Mouse (Mus musculus): ENCODE results near the gene Brms1. TPM values are rescaled to one million over a fixed set of nuclear protein-coding genes. Genes with fewer than 3 reads are reported as not detected.

The Brms1 gene
- polyA plus RNA-seq, 1 experiment: 47.0 TPM

- no peaks in the 10 kb centered on the region for H3K36me3 ChIP-seq (ENCODE audit: control insufficient read depth, insufficient read depth, low read length)
- WGBS: under 1% methylated on average over 44 of the region's 44 CpGs
- H3K27me3 ChIP-seq (ENCODE audit: control insufficient read depth, insufficient read depth, low read length): no peaks in the 10 kb centered on the region
- H3K4me1 ChIP-seq (ENCODE audit: control insufficient read depth, insufficient read depth, insufficient read length, low read length): peaks cover 10% of the 10 kb centered on the region
- TF ChIP-seq CTCF (IDR thresholded peaks at IDR 0.05; ENCODE audit: extremely low read depth, insufficient read length, insufficient replicate concordance, low read depth, low read length) (peak; percentile 29; the same call in 1 of the 2 replicates), POLR2A (IDR thresholded peaks at IDR 0.05; ENCODE audit: low read depth, low read length) (0 out of 2 replicates have a peak, but pooled peaks have one; percentile 12)
- peak within 1 kb of the TSS; percentile 88 for H3K4me3 ChIP-seq (ENCODE audit: low read depth, low read length)
- peak within 1 kb of the TSS; percentile 47 for H3K27ac ChIP-seq (ENCODE audit: insufficient read depth, low read depth, low read length)
Measured at GRCm38 (mm10) chr19:5038709-5039156, 2.4 kb upstream of the Brms1 start, which contains the start of the genes B4gat1 and AC124502.3. TSS of gene B4gat1 (plus strand) at chr19:5038826. TSS of gene AC124502.3 (plus strand) at chr19:5038891.

GRCm38 (mm10) chr19:5039301-5040114 is 1.6 kb upstream of the Brms1 start:
- 6% methylated on average over 41 of the region's 41 CpGs for WGBS
- Histone ChIP-seq H3K4me3 (ENCODE audit: low read depth, low read length) (peak overlapping the region; percentile 88), H3K4me1 (ENCODE audit: control insufficient read depth, insufficient read depth, insufficient read length, low read length) (peaks cover 10% of the 10 kb centered on the region), H3K36me3 (ENCODE audit: control insufficient read depth, insufficient read depth, low read length) (no peaks in the 10 kb centered on the region; the same call in 1 of the 2 replicates), H3K27ac (ENCODE audit: insufficient read depth, low read depth, low read length) (peak overlapping the region; percentile 47), H3K27me3 (ENCODE audit: control insufficient read depth, insufficient read depth, low read length) (no peaks in the 10 kb centered on the region)
- no peak for TF ChIP-seq POLR2A (IDR thresholded peaks at IDR 0.05; ENCODE audit: low read depth, low read length)
- no peak for TF ChIP-seq CTCF (IDR thresholded peaks at IDR 0.05; ENCODE audit: extremely low read depth, insufficient read length, insufficient replicate concordance, low read depth, low read length)

- Histone ChIP-seq H3K36me3 (ENCODE audit: control insufficient read depth, insufficient read depth, low read length) (peaks cover 6% of the 10 kb centered on the region), H3K27ac (ENCODE audit: insufficient read depth, low read depth, low read length) (peak overlapping the region; percentile 78), H3K4me3 (ENCODE audit: low read depth, low read length) (peak overlapping the region; percentile 80), H3K27me3 (ENCODE audit: control insufficient read depth, insufficient read depth, low read length) (no peaks in the 10 kb centered on the region), H3K4me1 (ENCODE audit: control insufficient read depth, insufficient read depth, insufficient read length, low read length) (peaks cover 10% of the 10 kb centered on the region)
- 2% methylated on average over 16 of the region's 16 CpGs for WGBS
- TF ChIP-seq CTCF (IDR thresholded peaks at IDR 0.05; ENCODE audit: extremely low read depth, insufficient read length, insufficient replicate concordance, low read depth, low read length): no peak
- no peak for TF ChIP-seq POLR2A (IDR thresholded peaks at IDR 0.05; ENCODE audit: low read depth, low read length)
Measured at GRCm38 (mm10) chr19:5041588-5041987, 434 bp downstream of the Brms1 start.

GRCm38 (mm10) chr19:5045531-5045930 is 4.4 kb downstream of the Brms1 start:
- Histone ChIP-seq H3K4me3 (ENCODE audit: low read depth, low read length) (no peak overlapping the region), H3K27ac (ENCODE audit: insufficient read depth, low read depth, low read length) (no peak overlapping the region), H3K27me3 (ENCODE audit: control insufficient read depth, insufficient read depth, low read length) (no peaks in the 10 kb centered on the region), H3K4me1 (ENCODE audit: control insufficient read depth, insufficient read depth, insufficient read length, low read length) (peaks cover 2% of the 10 kb centered on the region), H3K36me3 (ENCODE audit: control insufficient read depth, insufficient read depth, low read length) (peaks cover 25% of the 10 kb centered on the region)
- 71% methylated on average over 4 of the region's 4 CpGs for WGBS
- TF ChIP-seq CTCF (IDR thresholded peaks at IDR 0.05; ENCODE audit: extremely low read depth, insufficient read length, insufficient replicate concordance, low read depth, low read length) (no peak), POLR2A (IDR thresholded peaks at IDR 0.05; ENCODE audit: low read depth, low read length) (no peak)

- TF ChIP-seq CTCF (IDR thresholded peaks at IDR 0.05; ENCODE audit: extremely low read depth, insufficient read length, insufficient replicate concordance, low read depth, low read length) (no peak), POLR2A (IDR thresholded peaks at IDR 0.05; ENCODE audit: low read depth, low read length) (no peak)
- WGBS: 82% methylated on average over 14 of the region's 14 CpGs
- H3K27me3 ChIP-seq (ENCODE audit: control insufficient read depth, insufficient read depth, low read length): no peaks in the 10 kb centered on the region
- H3K4me1 ChIP-seq (ENCODE audit: control insufficient read depth, insufficient read depth, insufficient read length, low read length): peaks cover 5% of the 10 kb centered on the region
- H3K27ac ChIP-seq (ENCODE audit: insufficient read depth, low read depth, low read length): no peak overlapping the region
- H3K4me3 ChIP-seq (ENCODE audit: low read depth, low read length): no peak overlapping the region
- H3K36me3 ChIP-seq (ENCODE audit: control insufficient read depth, insufficient read depth, low read length): peaks cover 25% of the 10 kb centered on the region
Measured at GRCm38 (mm10) chr19:5048138-5049056, 7.2 kb downstream of the Brms1 start.

- TF ChIP-seq POLR2A (IDR thresholded peaks at IDR 0.05; ENCODE audit: low read depth, low read length) (no peak), CTCF (IDR thresholded peaks at IDR 0.05; ENCODE audit: extremely low read depth, insufficient read length, insufficient replicate concordance, low read depth, low read length) (no peak)
Measured at GRCm38 (mm10) chr19:5049325-5049724, 8.2 kb downstream of the Brms1 start.

More at GRCm38 (mm10) chr19:5049325-5049724, 8.2 kb downstream of the Brms1 start:
- Histone ChIP-seq H3K36me3 (ENCODE audit: control insufficient read depth, insufficient read depth, low read length) (peaks cover 25% of the 10 kb centered on the region), H3K4me1 (ENCODE audit: control insufficient read depth, insufficient read depth, insufficient read length, low read length) (peaks cover 5% of the 10 kb centered on the region), H3K27ac (ENCODE audit: insufficient read depth, low read depth, low read length) (no peak overlapping the region), H3K27me3 (ENCODE audit: control insufficient read depth, insufficient read depth, low read length) (no peaks in the 10 kb centered on the region), H3K4me3 (ENCODE audit: low read depth, low read length) (no peak overlapping the region)
- 91% methylated on average over 6 of the region's 6 CpGs for WGBS

All from small intestine, adult 2 months (tissue).